Mouse (Mus musculus) intestine, embryonic 15.5 days (tissue): Measurements from ENCODE around the gene Coro2b. TPM values are rescaled to one million over a fixed set of nuclear protein-coding genes. Genes with fewer than 3 reads are reported as not detected.

Source experiments
- ATAC-seq: fragments of 200-750 bp; cut with Nextera tagmentation; 2 replicates; pipeline ENCODE4 v1.8.0; 2017; ENCODE audit warnings: moderate TSS enrichment, moderate library complexity
- H3K27ac ChIP-seq: fragments of 300-500 bp; sonication (generic); 2 replicates; pipeline ENCODE4 v1.5.1; 2015; ENCODE audit warnings: mild to moderate bottlenecking, inconsistent platforms
- H3K27me3 ChIP-seq: fragments of 300-500 bp; sonication (generic); replicated peaks from 2 replicates; pipeline ENCODE4 v1.6.1; 2015; ENCODE audit warnings: inconsistent platforms
- H3K36me3 ChIP-seq: fragments of 300-500 bp; sonication (generic); 2 replicates; pipeline ENCODE4 v1.6.1; 2015; ENCODE audit warnings: inconsistent platforms
- H3K4me1 ChIP-seq: fragments of 300-500 bp; sonication (generic); replicated peaks from 2 replicates; pipeline ENCODE4 v1.6.1; 2015; ENCODE audit warnings: inconsistent platforms
- H3K4me2 ChIP-seq: fragments of 300-500 bp; sonication (generic); replicated peaks from 2 replicates; pipeline ENCODE4 v1.6.1; 2015; ENCODE audit warnings: mild to moderate bottlenecking, inconsistent platforms
- H3K4me3 ChIP-seq: fragments of 300-500 bp; sonication (generic); replicated peaks from 2 replicates; pipeline ENCODE4 v1.5.1; 2015; ENCODE audit warnings: inconsistent platforms
- H3K9ac ChIP-seq: fragments of 300-500 bp; sonication (generic); 2 replicates; pipeline ENCODE4 v1.6.1; 2015; ENCODE audit warnings: inconsistent platforms
- H3K9me3 ChIP-seq: fragments of 300-500 bp; sonication (generic); 2 replicates; pipeline ENCODE4 v1.6.1; 2016; ENCODE audit warnings: inconsistent platforms
- WGBS: fragments of 180-500 bp; shearing (Covaris S2); methylation state at CpG from one replicate; pipeline ENCODE4 v1.1.7; 2015; 5-methylcytosine and 5-hydroxymethylcytosine counted together
- polyA plus RNA-seq: library from polyadenylated mRNA; unstranded; fragments of >200 nt; fragmentation: Nextera tagmentation; extraction: Ambion mirVana; gene quantifications from 2 replicates; pipeline ENCODE4 v1.2.1, GENCODE M21; 2015

Coro2b gene
- polyA plus RNA-seq, 1 experiment from 2014 or later, result 7.6 TPM

GRCm38 (mm10) chr9:62521541-62521940 lies 15.3 kb downstream of the Coro2b start:
- Histone ChIP-seq H3K4me3 (no peak overlapping the region), H3K36me3 (no peaks in the 10 kb centered on the region), H3K9ac (no peak overlapping the region), H3K27ac (0 out of 2 replicates have a peak overlapping the region, but pooled peaks have one; percentile 13), H3K4me2 (no peak overlapping the region), H3K27me3 (peaks cover 18% of the 10 kb centered on the region), H3K4me1 (peaks cover 29% of the 10 kb centered on the region), H3K9me3 (no peaks in the 10 kb centered on the region)
- ATAC-seq, result no peak
- 48% methylated on average over 9 of the region's 9 CpGs for WGBS

- H3K9ac ChIP-seq, result no peak overlapping the region
- peaks cover 20% of the 10 kb centered on the region for H3K27me3 ChIP-seq
- no peaks in the 10 kb centered on the region for H3K36me3 ChIP-seq
- H3K4me1 ChIP-seq, result peaks cover 24% of the 10 kb centered on the region
- no peak overlapping the region for H3K4me2 ChIP-seq
- WGBS, result 56% methylated on average over 9 of the region's 9 CpGs
- 0 out of 2 replicates have a peak overlapping the region, but pooled peaks have one; percentile 13 for H3K27ac ChIP-seq
- no peak overlapping the region for H3K4me3 ChIP-seq
- no peaks in the 10 kb centered on the region for H3K9me3 ChIP-seq
- ATAC-seq, result no peak
Observed at GRCm38 (mm10) chr9:62520933-62521332, 15.9 kb downstream of the Coro2b start.

DNA sequence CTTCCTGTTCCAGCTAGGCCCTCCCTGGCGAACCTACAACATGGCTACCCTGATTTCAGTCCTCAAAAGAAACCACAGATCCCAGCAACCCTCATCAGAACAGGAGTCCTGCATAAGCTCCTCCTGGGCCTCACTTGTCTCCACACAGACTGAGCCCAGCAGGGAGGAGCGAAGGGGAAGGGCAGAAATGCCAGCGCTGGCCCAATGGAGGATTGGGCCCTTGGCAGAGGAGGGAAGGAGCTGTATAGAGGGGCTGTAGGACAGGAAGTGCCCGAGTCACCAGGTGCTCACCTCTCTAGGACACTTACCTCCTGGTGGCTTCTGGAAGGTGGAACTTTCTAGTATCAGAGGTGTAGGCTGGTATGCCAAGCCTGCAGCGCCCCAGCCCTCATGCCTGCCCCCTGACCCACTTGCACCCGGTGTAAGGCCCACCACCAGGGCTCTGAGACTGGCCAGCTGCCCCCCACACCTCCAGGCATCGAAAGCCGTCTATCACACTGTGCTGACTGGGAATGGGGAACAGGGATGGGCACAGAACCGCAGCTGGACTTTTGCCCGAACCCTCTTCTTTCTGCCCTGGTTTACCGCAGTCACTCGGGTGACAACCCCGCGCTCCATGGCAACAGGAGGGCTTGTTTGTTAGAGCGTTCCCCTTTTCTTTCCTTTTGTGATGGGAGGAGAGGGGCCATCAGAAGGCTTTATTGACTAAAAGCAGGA lies 16.9 kb downstream of the Coro2b start:
- 79% methylated on average over 15 of the region's 15 CpGs for whole genome bisulfite sequencing
- ATAC-seq, result no peak
- H3K4me2 ChIP-seq, result no peak overlapping the region
- H3K27ac ChIP-seq, result no peak overlapping the region
- no peak overlapping the region for H3K9ac ChIP-seq
- H3K4me1 ChIP-seq, result peaks cover 24% of the 10 kb centered on the region
- peaks cover 22% of the 10 kb centered on the region for H3K27me3 ChIP-seq
- H3K4me3 ChIP-seq, result no peak overlapping the region
- no peaks in the 10 kb centered on the region for H3K9me3 ChIP-seq
- H3K36me3 ChIP-seq, result no peaks in the 10 kb centered on the region

GRCm38 (mm10) chr9:62519334-62519733 lies 17.5 kb downstream of the Coro2b start:
- Histone ChIP-seq H3K4me2 (no peak overlapping the region), H3K4me3 (no peak overlapping the region), H3K27me3 (peaks cover 22% of the 10 kb centered on the region), H3K4me1 (peaks cover 22% of the 10 kb centered on the region), H3K27ac (no peak overlapping the region), H3K9me3 (no peaks in the 10 kb centered on the region), H3K9ac (no peak overlapping the region), H3K36me3 (no peaks in the 10 kb centered on the region)
- no peak for ATAC-seq
- WGBS, result 89% methylated on average over 10 of the region's 10 CpGs

GRCm38 (mm10) chr9:62518572-62518971 lies 18.3 kb downstream of the Coro2b start:
- H3K4me2 ChIP-seq, result no peak overlapping the region
- no peaks in the 10 kb centered on the region for H3K9me3 ChIP-seq
- WGBS, result 77% methylated on average over 4 of the region's 4 CpGs
- no peak for ATAC-seq
- no peak overlapping the region for H3K9ac ChIP-seq
- H3K4me1 ChIP-seq, result peaks cover 29% of the 10 kb centered on the region
- no peak overlapping the region for H3K4me3 ChIP-seq
- H3K27ac ChIP-seq, result no peak overlapping the region
- H3K27me3 ChIP-seq, result peaks cover 22% of the 10 kb centered on the region
- no peaks in the 10 kb centered on the region for H3K36me3 ChIP-seq

- no peaks in the 10 kb centered on the region for H3K9me3 ChIP-seq
- H3K27me3 ChIP-seq, result peaks cover 19% of the 10 kb centered on the region
- peaks cover 26% of the 10 kb centered on the region for H3K4me1 ChIP-seq
- ATAC-seq, result no peak
- WGBS, result 65% methylated on average over 6 of the region's 6 CpGs
- H3K4me2 ChIP-seq, result no peak overlapping the region
- H3K36me3 ChIP-seq, result no peaks in the 10 kb centered on the region
- no peak overlapping the region for H3K4me3 ChIP-seq
- no peak overlapping the region for H3K27ac ChIP-seq
- no peak overlapping the region for H3K9ac ChIP-seq
Observed at GRCm38 (mm10) chr9:62517112-62517957, 19.5 kb downstream of the Coro2b start.

GRCm38 (mm10) chr9:62515138-62515537 lies 21.7 kb downstream of the Coro2b start:
- Histone ChIP-seq H3K9me3 (no peaks in the 10 kb centered on the region), H3K4me1 (peaks cover 17% of the 10 kb centered on the region), H3K36me3 (no peaks in the 10 kb centered on the region), H3K4me3 (no peak overlapping the region), H3K27me3 (peaks cover 15% of the 10 kb centered on the region), H3K9ac (no peak overlapping the region), H3K27ac (no peak overlapping the region), H3K4me2 (no peak overlapping the region)
- no peak for ATAC-seq
- WGBS, result 88% methylated on average over 7 of the region's 7 CpGs

DNA sequence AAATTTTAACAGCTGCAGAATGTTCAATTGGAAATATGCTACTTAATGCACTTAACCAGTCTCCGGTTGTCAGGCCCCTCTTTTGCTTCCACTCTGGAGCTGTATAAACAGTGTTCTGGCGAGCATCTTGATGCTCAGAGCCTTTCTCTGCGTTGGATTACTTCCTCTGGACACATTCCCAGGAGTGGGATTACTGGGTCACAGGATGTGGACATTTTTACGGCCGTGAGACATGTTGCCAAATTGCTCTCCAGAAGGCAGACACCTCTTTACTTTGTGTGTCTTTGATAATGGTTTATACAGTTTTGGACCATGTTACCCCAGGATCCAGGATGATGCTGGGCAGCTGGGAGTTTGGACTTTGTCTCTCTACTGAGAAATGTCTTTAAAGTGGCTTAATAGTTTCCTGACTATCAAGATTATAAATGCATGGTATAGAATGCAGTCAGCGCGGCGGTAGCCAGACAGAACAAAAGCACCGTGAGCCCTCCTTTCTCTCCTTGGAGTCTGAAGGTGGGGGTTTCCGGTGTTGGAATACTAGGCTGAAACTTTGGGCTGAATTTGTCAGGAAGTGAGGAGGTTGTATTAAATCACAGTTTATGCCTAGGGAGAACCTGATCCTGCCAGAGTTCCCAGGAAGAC lies 23.2 kb downstream of the Coro2b start:
- 34% methylated on average over 10 of the region's 10 CpGs for WGBS
- H3K27ac ChIP-seq, result peak overlapping the region; percentile 13; the same call in 1 of the 2 replicates

DNA sequence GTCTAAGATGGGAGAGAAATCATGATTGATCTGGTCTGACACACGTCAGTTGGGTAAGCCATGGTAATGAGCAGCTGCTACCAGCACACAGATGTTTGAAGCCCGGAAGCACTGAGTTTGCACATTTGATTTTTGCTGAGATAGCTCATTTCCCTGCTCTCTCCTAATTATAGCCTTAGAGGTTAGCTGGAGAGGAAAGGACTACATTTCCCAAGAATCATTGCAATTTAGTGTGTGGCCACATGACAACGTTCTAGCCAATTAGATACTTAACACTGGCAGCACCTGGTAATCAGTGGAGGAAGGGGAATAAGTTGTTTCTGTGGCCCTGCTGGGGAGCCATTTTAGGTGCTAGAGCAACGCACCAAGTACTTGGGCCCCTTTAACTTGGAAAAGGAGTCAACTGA lies 26.3 kb downstream of the Coro2b start:
- peak; percentile 63; the same call in 1 of the 2 replicates for ATAC-seq

More for the DNA sequence above, 23.2 kb downstream of the Coro2b start:
- Histone ChIP-seq H3K36me3 (no peaks in the 10 kb centered on the region), H3K4me2 (no peak overlapping the region), H3K9ac (no peak overlapping the region), H3K4me1 (peaks cover 17% of the 10 kb centered on the region), H3K4me3 (no peak overlapping the region), H3K9me3 (no peaks in the 10 kb centered on the region), H3K27me3 (peaks cover 11% of the 10 kb centered on the region; the same call in 1 of the 2 replicates)
- peak; percentile 72 for ATAC-seq

GRCm38 (mm10) chr9:62509617-62510016 lies 27.2 kb downstream of the Coro2b start:
- H3K4me2 ChIP-seq, result no peak overlapping the region
- no peaks in the 10 kb centered on the region for H3K9me3 ChIP-seq
- no peak for ATAC-seq
- no peak overlapping the region for H3K27ac ChIP-seq
- H3K9ac ChIP-seq, result no peak overlapping the region
- H3K4me3 ChIP-seq, result no peak overlapping the region
- WGBS, result 91% methylated on average over 6 of the region's 6 CpGs
- H3K4me1 ChIP-seq, result peaks cover 17% of the 10 kb centered on the region
- no peaks in the 10 kb centered on the region; the same call in 1 of the 2 replicates for H3K27me3 ChIP-seq
- no peaks in the 10 kb centered on the region for H3K36me3 ChIP-seq

More for the DNA sequence above, 26.3 kb downstream of the Coro2b start:
- 59% methylated on average over 4 of the region's 4 CpGs for WGBS
- Histone ChIP-seq H3K4me2 (no peak overlapping the region), H3K27ac (no peak overlapping the region), H3K4me3 (no peak overlapping the region), H3K4me1 (peaks cover 17% of the 10 kb centered on the region), H3K9ac (no peak overlapping the region), H3K9me3 (no peaks in the 10 kb centered on the region), H3K36me3 (no peaks in the 10 kb centered on the region), H3K27me3 (no peaks in the 10 kb centered on the region; the same call in 1 of the 2 replicates)

GRCm38 (mm10) chr9:62508740-62509524 lies 27.9 kb downstream of the Coro2b start:
- no peaks in the 10 kb centered on the region; the same call in 1 of the 2 replicates for H3K27me3 ChIP-seq
- no peak overlapping the region for H3K4me2 ChIP-seq
- H3K36me3 ChIP-seq, result no peaks in the 10 kb centered on the region
- no peak overlapping the region for H3K9ac ChIP-seq
- WGBS, result 80% methylated on average over 10 of the region's 10 CpGs
- H3K4me1 ChIP-seq, result peaks cover 14% of the 10 kb centered on the region
- no peaks in the 10 kb centered on the region for H3K9me3 ChIP-seq
- H3K27ac ChIP-seq, result no peak overlapping the region
- ATAC-seq, result no peak
- no peak overlapping the region for H3K4me3 ChIP-seq
